Mouse (Mus musculus) lung, postnatal 0 days (tissue): Measurements from ENCODE around the gene Atf7ip.

Source experiments
- CTCF ChIP-seq: IDR thresholded peaks from 2 replicates; pipeline ENCODE4 v1.5.1; 2016; ENCODE audit warnings: antibody characterized with exemption, mild to moderate bottlenecking
- EP300 ChIP-seq: IDR thresholded peaks from 2 replicates; pipeline ENCODE4 v1.6.1; 2016; ENCODE audit warnings: antibody characterized with exemption, mild to moderate bottlenecking, control low read depth

- TF ChIP-seq CTCF (no peak), EP300 (no peak)
Observed at GRCm38 (mm10) chr6:136484093-136484492, 21.9 kb upstream of the Atf7ip start.
